Mouse (Mus musculus) cerebellum, adult 9-10 months (tissue): ENCODE measurements around the gene 4930590J08Rik.

Experiments used
- DNase-seq: peaks from one replicate; pipeline ENCODE4 v3.0.0; 2022

The 4930590J08Rik gene

DNA sequence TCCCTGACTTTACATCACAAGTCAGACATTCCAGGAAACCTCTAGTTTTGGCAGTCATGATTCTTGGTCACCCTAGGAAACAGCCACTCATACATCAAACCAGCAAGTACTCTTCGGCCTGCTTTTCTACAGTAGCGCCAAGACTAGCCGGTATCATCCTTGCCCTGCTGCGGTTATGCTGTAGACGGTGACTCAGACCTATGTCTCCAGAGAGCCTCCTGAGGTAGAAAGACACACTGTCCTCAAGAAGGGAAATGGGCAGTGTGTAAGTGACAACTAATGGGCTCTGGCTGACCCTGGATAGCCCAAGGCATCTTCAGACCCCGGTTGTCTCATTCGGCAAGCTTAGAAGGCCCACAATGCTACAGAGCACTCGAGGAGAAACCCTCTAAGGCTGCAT, 62.5 kb downstream of the 4930590J08Rik start:
- DNase-seq: no peak

DNA sequence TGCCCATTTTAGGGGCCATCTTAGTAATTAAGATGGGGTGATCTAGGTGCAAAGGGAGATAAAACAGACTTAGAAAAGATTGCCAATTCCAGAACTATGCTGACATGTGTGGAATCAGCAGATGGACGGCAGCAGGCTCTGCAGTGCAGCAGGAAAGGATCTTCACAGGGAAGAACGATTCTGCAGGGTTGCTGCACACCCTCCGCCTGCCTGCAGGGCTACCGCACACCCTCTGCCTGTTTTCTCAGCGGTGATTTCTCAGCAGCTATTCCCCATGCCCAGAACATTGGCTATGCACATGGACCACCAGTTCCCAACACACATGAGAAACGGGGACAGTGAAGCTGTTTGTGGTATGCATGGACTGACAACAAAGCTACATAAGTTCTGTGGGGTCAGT, 63.4 kb downstream of the 4930590J08Rik start:
- no peak for DNase-seq

DNA sequence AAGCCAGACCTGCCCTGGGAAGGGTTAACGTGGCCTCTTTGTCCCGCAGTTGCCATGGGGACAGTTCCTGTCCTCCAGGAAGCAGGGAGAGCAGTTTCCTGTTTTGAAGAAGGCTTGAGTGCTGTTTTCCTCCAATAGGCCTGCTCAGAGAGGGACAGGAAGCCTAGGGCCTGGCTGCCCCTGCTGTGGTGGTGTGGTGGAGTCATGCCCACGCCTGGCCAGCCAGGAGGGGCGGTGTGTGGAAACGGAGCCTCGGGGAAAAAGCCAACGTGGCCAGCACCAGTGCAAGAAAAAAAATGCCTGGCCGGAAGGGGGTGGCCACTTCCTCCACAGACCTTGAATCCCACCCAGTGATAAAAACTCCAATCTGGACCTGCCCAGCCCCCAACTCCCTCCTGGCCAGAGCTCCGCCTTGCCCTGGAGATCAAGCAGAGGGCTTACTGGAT, 69.6 kb downstream of the 4930590J08Rik start:
- no peak for DNase-seq

DNA sequence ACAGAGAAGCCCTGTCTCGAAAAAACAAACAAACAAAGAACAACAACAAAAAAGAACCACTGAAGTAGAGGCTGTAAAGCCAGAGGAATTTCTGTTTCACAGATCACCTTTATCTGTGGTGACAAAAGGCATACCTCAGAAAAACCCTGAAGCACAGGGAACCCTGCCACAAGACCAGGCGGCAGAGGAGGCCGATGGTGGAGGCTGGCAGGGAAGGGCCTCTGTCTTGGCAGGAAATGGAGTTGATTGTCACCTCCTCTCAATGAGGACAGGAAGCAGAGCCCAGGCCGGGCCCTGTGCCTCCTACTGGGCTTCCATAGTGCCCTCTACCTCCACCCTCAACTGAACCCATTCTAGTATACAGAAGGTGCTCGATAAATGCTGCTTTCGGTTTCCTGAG, 71.4 kb downstream of the 4930590J08Rik start:
- no peak for DNase-seq

DNA sequence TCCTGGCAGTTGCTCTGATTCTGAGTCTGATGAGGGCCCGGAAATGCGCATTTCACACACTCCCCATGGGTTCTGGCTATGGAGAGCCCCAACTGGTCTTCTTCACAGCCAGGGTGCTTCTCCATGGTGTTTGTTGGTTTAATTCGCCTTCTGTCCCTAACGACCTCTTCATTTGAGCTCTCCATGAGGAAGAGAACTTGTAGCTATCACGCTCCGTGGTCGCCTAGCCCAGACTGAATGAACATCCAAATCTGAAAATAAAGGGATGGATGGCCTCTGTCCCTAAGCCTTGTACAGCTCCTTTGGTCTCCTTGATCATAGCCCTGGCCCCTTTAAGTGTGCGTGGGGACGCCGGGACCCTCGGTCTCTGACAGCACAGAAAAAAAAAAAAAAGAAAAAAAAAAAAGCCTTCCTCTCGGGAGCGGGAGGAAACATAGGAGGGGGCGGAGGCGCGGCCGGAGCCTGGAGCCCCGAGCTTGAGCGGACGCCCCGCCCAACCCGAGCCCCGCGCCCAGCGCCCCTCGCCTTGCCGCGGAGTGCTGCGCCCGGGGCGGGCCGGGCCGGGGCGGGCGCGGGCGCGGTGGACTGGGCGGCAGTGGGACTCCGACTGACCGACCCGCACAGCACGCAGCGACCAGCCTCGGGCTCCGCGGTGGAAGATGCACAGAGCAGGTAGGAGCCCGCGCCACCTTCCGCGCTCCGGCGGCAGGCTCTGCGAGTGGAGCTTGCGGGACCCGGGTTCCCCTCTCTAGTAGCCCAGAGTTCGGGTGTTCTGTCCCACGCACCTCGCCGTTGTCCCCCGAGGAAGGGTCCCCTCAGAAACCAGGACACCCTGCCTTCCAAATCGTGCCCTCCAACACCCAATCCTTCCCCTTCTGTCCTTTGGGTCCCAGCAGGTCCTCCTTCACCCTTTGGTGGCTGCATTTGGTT, 76.0 kb downstream of the 4930590J08Rik start, which contains the start of gene Fgd5:
TSS of gene Fgd5 (plus strand) at position 508 of the 930 bp plus-strand sequence.
- no peak for DNase-seq

DNA sequence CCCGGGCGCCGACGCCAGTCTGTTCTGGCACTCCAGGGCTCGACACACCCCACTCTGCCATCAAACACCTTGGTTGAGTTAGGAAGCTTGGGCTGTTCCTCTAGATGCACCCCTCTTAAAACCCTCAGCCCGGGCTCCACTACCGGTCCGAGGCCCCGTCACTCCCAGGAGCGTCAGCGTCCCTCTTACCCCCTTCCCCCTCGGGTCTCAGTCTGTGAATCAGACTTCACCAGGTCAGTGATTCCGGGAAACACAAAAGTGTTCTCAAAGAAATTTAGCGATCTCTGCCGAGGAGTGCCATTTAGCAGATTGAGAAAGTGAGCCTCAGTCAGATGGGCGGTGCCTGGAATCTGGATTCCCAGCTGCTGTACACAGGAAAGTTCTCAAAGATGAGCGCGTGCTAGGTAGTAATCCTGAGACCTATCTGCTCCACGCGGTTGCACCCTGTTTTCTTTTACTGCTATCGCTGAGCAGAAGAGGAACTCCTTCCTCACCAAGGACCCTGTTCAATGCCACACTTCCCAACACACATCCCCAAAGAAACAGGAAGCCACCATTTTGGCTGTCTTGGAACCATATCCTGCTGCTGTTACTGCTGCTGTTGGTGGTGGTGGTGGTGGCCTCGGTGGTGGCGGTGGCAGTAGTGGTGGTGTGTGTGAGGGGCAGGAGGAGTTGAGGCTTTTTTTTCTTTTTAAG, 76.8 kb downstream of the 4930590J08Rik start:
- no peak for DNase-seq

DNA sequence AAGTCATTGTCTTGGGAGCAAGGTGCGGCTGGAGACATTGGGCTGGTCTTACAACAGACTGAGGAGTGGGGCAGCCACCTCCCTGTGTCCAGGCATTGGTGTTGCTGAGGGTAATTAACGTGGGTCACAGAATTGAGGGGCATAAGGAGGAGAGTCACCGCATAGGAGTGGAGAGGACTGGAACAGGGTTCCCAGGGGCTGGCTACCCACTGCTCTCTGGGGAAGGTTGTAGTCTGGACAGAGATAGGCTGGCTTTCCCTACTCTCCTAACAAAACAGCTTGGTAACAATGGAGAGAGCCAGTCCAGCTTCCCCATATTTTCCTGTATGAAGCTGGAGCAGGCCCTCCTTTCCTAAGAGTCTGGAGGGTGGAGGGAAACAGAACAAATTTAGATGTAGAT, 77.4 kb downstream of the 4930590J08Rik start:
- DNase-seq: no peak

DNA sequence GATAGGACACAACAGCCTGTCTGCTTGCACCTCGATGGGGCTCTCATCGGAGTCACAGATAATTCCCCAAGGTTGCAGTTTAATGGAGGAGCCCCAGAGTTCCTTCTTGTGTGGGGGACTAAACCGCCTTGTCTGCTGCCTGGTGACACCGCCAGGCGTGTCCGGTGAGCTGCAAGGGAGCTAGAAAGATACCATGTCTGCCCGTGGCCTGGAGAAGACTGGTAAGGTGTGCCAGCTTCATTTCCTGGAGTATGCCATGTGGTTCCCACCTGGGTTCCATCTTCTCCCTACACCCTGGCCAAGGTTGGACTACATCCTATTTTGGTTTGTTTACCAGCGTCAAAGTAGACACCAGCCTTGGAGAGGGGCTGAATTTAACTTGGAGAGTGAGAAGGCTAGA, 87.5 kb downstream of the 4930590J08Rik start:
- DNase-seq: peak; percentile 44

DNA sequence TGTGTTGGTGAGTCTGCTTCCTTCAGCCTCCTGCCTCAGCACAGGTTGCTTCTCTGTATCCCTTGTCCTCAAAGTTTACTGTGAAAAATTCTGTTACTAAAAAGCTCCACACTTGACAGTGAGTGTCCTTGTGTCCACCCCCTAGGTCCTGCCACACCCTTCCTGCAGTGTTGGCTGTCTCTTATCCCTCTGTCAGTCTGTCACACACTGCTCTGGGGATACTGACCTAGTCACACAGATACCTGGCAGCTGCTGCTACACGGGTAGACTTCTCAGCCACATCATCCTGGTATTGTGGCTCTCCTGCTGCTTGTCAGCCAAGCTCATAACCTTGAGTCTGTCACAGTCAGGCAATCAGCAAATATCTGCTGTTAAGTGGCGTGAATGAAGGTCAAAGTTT, 90.2 kb downstream of the 4930590J08Rik start:
- no peak for DNase-seq

DNA sequence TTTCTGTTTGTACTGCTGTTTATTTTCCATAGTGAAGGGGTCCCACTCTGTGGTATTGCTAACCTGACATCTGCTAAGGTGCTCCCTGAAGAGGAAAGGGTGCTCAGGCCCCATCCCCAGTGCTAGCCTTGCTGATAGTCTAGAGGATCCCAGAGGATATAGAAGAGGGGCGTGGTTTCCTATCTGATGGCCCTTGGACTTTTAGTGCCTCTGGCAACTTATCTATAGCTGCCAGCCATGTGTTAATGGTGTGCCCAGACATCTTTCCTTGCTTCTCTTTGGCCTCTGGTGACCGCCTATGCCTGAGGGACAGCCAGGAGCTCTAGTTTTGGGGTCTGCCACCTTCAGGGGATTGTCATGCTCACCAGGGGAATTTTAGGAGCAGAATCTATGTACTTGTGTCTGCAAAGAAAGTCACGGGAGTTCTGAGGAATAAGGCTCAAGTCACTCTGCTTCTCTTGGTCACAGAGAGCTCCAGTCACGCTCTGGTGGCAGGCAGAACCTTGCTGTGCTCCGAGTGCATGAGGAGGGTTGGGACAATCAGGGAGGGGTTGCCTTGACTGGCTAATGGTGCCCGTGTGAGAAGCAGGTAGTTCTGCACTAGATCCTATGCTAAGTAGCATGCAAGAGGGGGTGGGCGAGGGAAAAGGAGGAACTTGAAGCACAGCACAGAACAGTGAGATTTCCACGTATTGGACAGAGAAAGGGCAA, 91.3 kb downstream of the 4930590J08Rik start:
- DNase-seq: no peak

DNA sequence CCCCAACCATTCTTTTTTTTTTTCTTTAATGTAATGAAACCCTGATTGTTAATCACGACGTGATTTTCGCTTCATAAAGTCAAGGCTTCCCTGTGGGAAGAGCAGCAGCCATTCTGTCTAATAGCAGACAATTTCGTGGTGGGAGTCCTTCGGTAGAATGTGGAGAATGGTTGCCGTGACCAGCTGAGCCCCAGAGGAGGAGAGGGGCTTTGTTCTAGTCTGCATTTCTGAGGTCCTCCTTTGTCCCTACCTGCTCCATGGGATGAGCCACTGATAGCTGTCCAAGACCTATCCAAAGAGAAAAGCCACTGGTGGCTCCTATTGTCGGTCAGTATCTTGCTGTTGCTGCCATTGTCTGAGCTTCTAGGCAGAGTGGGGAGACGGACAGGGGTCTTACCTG, 93.5 kb downstream of the 4930590J08Rik start:
- DNase-seq: no peak
